Mouse (Mus musculus) right cerebral cortex, postnatal 36 days (tissue): ENCODE measurements around the gene Acsl5.

Experiments
- DNase-seq, 2 experiments: peaks; one replicate each; pipeline ENCODE4 v3.0.0; 2022; ENCODE audit warnings: low spot score in 2 of 2, mixed read lengths in 1 of 2

Acsl5 gene

DNA sequence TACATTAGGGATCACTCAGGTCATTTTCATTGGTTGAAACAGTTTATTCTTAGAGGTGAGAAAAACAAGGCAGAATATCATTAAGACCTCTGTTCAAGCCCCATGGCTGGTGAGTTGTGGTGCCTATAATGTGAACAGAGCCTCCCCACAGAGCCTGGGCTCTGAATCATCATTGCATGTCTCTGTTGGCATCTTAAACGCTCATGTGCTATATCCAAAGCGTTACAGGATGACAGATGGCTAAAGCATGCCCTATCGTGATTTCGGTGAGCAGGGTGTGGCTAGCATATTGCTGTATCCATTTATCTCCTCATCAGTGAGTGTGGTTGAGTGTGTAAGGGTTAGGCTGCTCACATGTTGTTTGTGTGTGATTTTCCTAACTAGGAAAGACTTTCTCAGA lies 75.8 kb downstream of the Acsl5 start:
- no peak for DNase-seq

GRCm38 (mm10) chr19:55331776-55332175 lies 80.0 kb downstream of the Acsl5 start:
- DNase-seq, result no peak

DNA sequence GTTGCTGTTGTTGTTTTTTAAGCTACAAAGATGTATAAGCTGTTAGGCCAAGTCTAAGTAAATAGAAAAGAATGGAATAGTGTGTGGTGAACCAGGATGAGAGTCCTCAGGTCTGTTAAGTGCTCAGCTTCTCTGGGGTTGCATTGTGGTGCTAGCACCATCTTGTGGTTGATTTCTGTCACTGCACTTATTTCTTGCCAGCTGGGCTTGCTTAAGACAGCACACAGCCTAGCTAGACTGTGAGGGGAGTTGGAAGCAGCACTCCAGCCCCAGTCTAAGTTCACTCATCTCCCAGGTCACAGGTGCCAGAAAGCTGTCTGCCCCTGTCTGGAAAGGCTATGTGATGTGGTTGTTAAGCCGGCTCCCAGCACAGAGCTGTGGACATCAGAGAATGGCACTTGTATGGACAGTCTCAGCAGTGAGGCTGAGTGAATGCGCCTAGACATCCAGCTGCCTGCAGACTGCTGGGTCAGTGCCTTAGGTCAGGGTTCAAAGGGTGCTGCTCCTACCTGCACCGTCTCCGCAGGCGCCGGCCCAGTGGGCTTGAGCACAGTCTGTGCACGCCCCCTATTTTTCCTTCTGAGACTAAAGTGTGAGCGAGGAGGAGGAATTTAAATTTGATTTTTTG lies 81.0 kb downstream of the Acsl5 start:
- peak; percentile 49 to 52 for DNase-seq

- DNase-seq, result no peak
Measured at GRCm38 (mm10) chr19:55335881-55336280, 84.1 kb downstream of the Acsl5 start.

- no peak for DNase-seq
Measured at GRCm38 (mm10) chr19:55336441-55336840, 84.7 kb downstream of the Acsl5 start.

DNA sequence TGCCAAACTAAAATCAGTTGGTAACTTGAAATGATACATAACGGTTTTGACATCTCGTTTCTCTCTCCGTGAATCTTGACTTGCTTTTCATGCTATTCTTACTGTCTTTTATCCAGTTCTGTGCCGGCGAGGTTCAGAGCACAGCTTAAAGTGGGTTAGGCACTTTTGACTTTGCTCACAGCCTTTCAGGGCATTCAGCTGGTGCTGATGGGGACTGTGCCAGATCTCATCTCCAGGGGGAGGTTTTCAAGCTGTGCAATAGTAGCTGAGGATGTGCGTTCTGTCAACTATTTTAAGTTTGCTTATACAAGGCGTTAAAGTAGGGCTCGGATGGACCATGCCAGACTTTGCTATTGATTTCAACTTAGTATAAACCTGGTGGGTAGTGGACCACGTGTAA lies 85.3 kb downstream of the Acsl5 start:
- no peak for DNase-seq

DNA sequence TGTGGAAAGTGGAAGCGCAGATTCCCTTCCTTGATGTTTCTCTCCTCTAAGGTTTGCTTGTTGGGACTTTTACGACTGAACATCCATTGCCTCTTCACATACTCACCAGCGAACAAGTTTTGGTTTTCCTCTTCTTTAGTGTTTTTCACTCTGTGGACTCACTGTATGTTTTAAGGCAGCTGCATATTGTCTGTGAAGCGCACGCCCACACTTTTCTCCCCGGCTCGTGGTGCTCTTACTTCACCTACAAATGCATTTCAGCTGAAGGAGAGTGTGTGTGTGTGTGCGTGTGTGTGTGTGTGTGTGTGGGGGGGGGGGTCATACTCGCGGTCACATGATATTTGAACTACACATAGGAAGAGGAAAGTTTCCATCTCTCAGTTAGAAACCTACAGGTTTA lies 85.9 kb downstream of the Acsl5 start:
- no peak for DNase-seq

- DNase-seq, result no peak
Measured at GRCm38 (mm10) chr19:55340521-55340920, 88.8 kb downstream of the Acsl5 start.

- DNase-seq, result no peak
Measured at GRCm38 (mm10) chr19:55341377-55341776, 89.6 kb downstream of the Acsl5 start.

DNA sequence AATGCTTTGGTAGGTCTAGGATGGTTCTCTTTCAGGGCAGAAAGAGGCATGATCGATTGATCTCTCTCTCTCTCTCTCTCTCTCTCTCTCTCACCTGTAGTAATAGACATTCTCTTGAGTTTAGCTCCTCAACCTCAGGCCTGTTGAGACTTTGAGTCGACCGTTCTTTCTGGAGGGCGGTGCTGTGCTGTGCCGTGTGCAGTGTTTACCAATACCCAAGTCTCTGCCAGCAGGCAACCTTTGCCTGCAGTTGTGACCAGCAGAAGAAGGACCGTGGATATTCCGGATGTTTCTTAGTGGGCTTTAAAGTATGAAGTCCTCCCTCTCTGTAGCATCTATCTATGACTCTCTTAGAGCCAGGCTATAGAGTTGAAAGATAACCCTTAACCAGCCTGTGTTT lies 90.7 kb downstream of the Acsl5 start:
- no peak for DNase-seq

GRCm38 (mm10) chr19:55343274-55343673 lies 91.5 kb downstream of the Acsl5 start:
- DNase-seq, result no peak
